Mouse (Mus musculus) lung, postnatal 0 days (tissue): ENCODE data around the gene Lrrk1. TPM values are rescaled to one million over a fixed set of nuclear protein-coding genes. Genes with fewer than 3 reads are reported as not detected.

Experiments used
- ATAC-seq: fragments of 200-750 bp; cut with Nextera tagmentation; 2 replicates; pipeline ENCODE4 v1.8.0; 2017; ENCODE audit warnings: moderate library complexity
- DNase-seq: peaks from one replicate; pipeline ENCODE4 v3.0.0-alpha.2; 2016; ENCODE audit warnings: low spot score
- H3K27ac ChIP-seq: fragments of 300-500 bp; sonication (generic); 2 replicates; pipeline ENCODE4 v1.5.1; 2014; ENCODE audit warnings: antibody characterized with exemption, mild to moderate bottlenecking, low read length, mixed read lengths
- H3K27me3 ChIP-seq: fragments of 300-500 bp; sonication (generic); replicated peaks from 2 replicates; pipeline ENCODE4 v1.6.1; 2014; ENCODE audit warnings: low read length, mixed read lengths; ENCODE audit not compliant: insufficient read depth
- H3K36me3 ChIP-seq: fragments of 300-500 bp; sonication (generic); 2 replicates; pipeline ENCODE4 v1.6.1; 2014; ENCODE audit warnings: low read length, mixed read lengths; ENCODE audit not compliant: insufficient read depth
- H3K4me1 ChIP-seq: fragments of 300-500 bp; sonication (generic); 2 replicates; pipeline ENCODE4 v1.6.1; 2014; ENCODE audit warnings: antibody characterized with exemption, low read depth, low read length, mixed read lengths; ENCODE audit not compliant: insufficient read depth
- H3K4me2 ChIP-seq: fragments of 300-500 bp; sonication (generic); replicated peaks from 2 replicates; pipeline ENCODE4 v1.6.1; 2014; ENCODE audit warnings: low read depth, mild to moderate bottlenecking, low read length, moderate library complexity, mixed read lengths
- H3K4me3 ChIP-seq: fragments of 300-500 bp; sonication (generic); 2 replicates; pipeline ENCODE4 v1.5.1; 2014; ENCODE audit warnings: low read depth, low read length
- H3K9ac ChIP-seq: fragments of 300-500 bp; sonication (generic); replicated peaks from 2 replicates; pipeline ENCODE4 v1.6.1; 2014; ENCODE audit warnings: low read depth, mild to moderate bottlenecking
- H3K9me3 ChIP-seq: fragments of 300-500 bp; sonication (generic); 2 replicates; pipeline ENCODE4 v1.6.1; 2016; ENCODE audit warnings: low read length, mixed read lengths
- CTCF ChIP-seq: IDR thresholded peaks from 2 replicates; pipeline ENCODE4 v1.5.1; 2016; ENCODE audit warnings: antibody characterized with exemption, mild to moderate bottlenecking
- EP300 ChIP-seq: IDR thresholded peaks from 2 replicates; pipeline ENCODE4 v1.6.1; 2016; ENCODE audit warnings: antibody characterized with exemption, mild to moderate bottlenecking, control low read depth
- WGBS: fragments of 180-500 bp; shearing (Covaris S2); extraction: QIAGEN DNeasy Blood & Tissue Kit; methylation state at CpG from one replicate; pipeline ENCODE4 v1.1.7; 2014; 5-methylcytosine and 5-hydroxymethylcytosine counted together
- polyA plus RNA-seq: library from polyadenylated mRNA; unstranded; fragments of >200 nt; fragmentation: Nextera tagmentation; extraction: Ambion mirVana; gene quantifications from 2 replicates; pipeline ENCODE4 v1.2.1, GENCODE M21; 2015

Gene Lrrk1
- polyA plus RNA-seq, 1 experiment from 2014 or later: 20.5 TPM

GRCm38 (mm10) chr7:66253975-66254651 is 134.0 kb downstream of the Lrrk1 start:
- ATAC-seq (no peak), DNase-seq (no peak)
- 72% methylated on average over 8 of the region's 8 CpGs for WGBS
- Histone ChIP-seq H3K9me3 (no peaks in the 10 kb centered on the region), H3K9ac (no peak overlapping the region), H3K4me1 (no peaks in the 10 kb centered on the region), H3K27ac (no peak overlapping the region), H3K27me3 (no peaks in the 10 kb centered on the region), H3K36me3 (no peaks in the 10 kb centered on the region), H3K4me3 (no peak overlapping the region), H3K4me2 (no peak overlapping the region)
- TF ChIP-seq CTCF: no peak
- TF ChIP-seq EP300: no peak

GRCm38 (mm10) chr7:66250030-66250429 is 138.1 kb downstream of the Lrrk1 start:
- no peak overlapping the region for H3K27ac ChIP-seq
- H3K4me1 ChIP-seq: no peaks in the 10 kb centered on the region
- H3K4me3 ChIP-seq: no peak overlapping the region
- no peaks in the 10 kb centered on the region for H3K9me3 ChIP-seq
- 14% methylated on average over 6 of the region's 6 CpGs for WGBS
- no peaks in the 10 kb centered on the region for H3K27me3 ChIP-seq
- no peak overlapping the region for H3K4me2 ChIP-seq
- DNase-seq (peak; percentile 82), ATAC-seq (peak; percentile 90)
- no peaks in the 10 kb centered on the region for H3K36me3 ChIP-seq
- H3K9ac ChIP-seq: no peak overlapping the region
- TF ChIP-seq CTCF (peak; percentile 94), EP300 (no peak)

GRCm38 (mm10) chr7:66249426-66249825 is 138.7 kb downstream of the Lrrk1 start:
- Histone ChIP-seq H3K27ac (no peak overlapping the region), H3K9me3 (no peaks in the 10 kb centered on the region), H3K4me2 (no peak overlapping the region), H3K4me1 (no peaks in the 10 kb centered on the region), H3K36me3 (no peaks in the 10 kb centered on the region), H3K27me3 (no peaks in the 10 kb centered on the region), H3K9ac (no peak overlapping the region), H3K4me3 (no peak overlapping the region)
- 82% methylated on average over 3 of the region's 3 CpGs for WGBS
- DNase-seq (no peak), ATAC-seq (no peak)
- no peak for TF ChIP-seq CTCF
- no peak for TF ChIP-seq EP300

GRCm38 (mm10) chr7:66249020-66249419 is 139.1 kb downstream of the Lrrk1 start:
- 64% methylated on average over 2 of the region's 2 CpGs for WGBS
- H3K4me1 ChIP-seq: no peaks in the 10 kb centered on the region

GRCm38 (mm10) chr7:66248270-66248669 is 139.9 kb downstream of the Lrrk1 start:
- Histone ChIP-seq H3K9ac (no peak overlapping the region), H3K4me2 (no peak overlapping the region), H3K27ac (no peak overlapping the region), H3K36me3 (no peaks in the 10 kb centered on the region), H3K9me3 (no peaks in the 10 kb centered on the region), H3K27me3 (no peaks in the 10 kb centered on the region), H3K4me3 (no peak overlapping the region), H3K4me1 (no peaks in the 10 kb centered on the region)
- TF ChIP-seq EP300: no peak
- no peak for TF ChIP-seq CTCF
- no peak for ATAC-seq
- no peak for DNase-seq

More at GRCm38 (mm10) chr7:66249020-66249419, 139.1 kb downstream of the Lrrk1 start:
- H3K27me3 ChIP-seq: no peaks in the 10 kb centered on the region
- DNase-seq (no peak), ATAC-seq (no peak)
- no peaks in the 10 kb centered on the region for H3K36me3 ChIP-seq
- no peak overlapping the region for H3K4me3 ChIP-seq
- no peak overlapping the region for H3K9ac ChIP-seq
- no peak overlapping the region for H3K27ac ChIP-seq
- H3K4me2 ChIP-seq: no peak overlapping the region
- TF ChIP-seq EP300 (no peak), CTCF (no peak)
- no peaks in the 10 kb centered on the region for H3K9me3 ChIP-seq

GRCm38 (mm10) chr7:66247274-66248021 is 140.7 kb downstream of the Lrrk1 start:
- DNase-seq: no peak
- Histone ChIP-seq H3K4me3 (no peak overlapping the region), H3K27me3 (no peaks in the 10 kb centered on the region), H3K4me2 (no peak overlapping the region), H3K4me1 (no peaks in the 10 kb centered on the region), H3K9me3 (no peaks in the 10 kb centered on the region), H3K36me3 (no peaks in the 10 kb centered on the region), H3K27ac (no peak overlapping the region), H3K9ac (no peak overlapping the region)
- TF ChIP-seq CTCF (no peak), EP300 (no peak)
- 63% methylated on average over 12 of the region's 12 CpGs for WGBS
- no peak for ATAC-seq
